8 mouse cellular contexts compared by ENCODE assay signal in genomic region chr2:155133011-155133976, GRCm38 (mm10). TPM values are rescaled to one million over a fixed set of nuclear protein-coding genes. Genes with fewer than 3 reads are reported as not detected.
DNase-seq lines count a peak whose midpoint lies in the region; ATAC-seq and TF ChIP-seq lines count a peak whose summit lies in the region.

Gene Itch, plus strand, starts transcription at chr2:155133509.

- H3K27me3 ChIP-seq in MEL (ENCODE audit: control insufficient read depth in 1 of 2, insufficient read depth in 2 of 2, low read length in 2 of 2), result no peaks in the 10 kb centered on the region
- no peaks in the 10 kb centered on the region for H3K27me3 ChIP-seq in cerebellum, adult 2 months (ENCODE audit: control insufficient read depth, insufficient read depth, low read length)
- no peaks in the 10 kb centered on the region for H3K27me3 ChIP-seq in forebrain, postnatal 0 days (ENCODE audit: insufficient read depth, low read length)
- no peaks in the 10 kb centered on the region for H3K27me3 ChIP-seq in lung, embryonic 15.5 days

- H3K4me3 ChIP-seq in MEL (ENCODE audit: control insufficient read depth in 1 of 2, insufficient read depth in 1 of 2, low read depth in 2 of 2, low read length in 2 of 2), result peak within 1 kb of the TSS; percentile 81 to 100
- peak within 1 kb of the TSS; percentile 99 for H3K4me3 ChIP-seq in cerebellum, adult 2 months (replicated peaks; ENCODE audit: insufficient read depth, low read depth, low read length)
- H3K4me3 ChIP-seq in forebrain, postnatal 0 days (ENCODE audit: low read depth, low read length), result peak within 1 kb of the TSS; percentile 83
- peak within 1 kb of the TSS; percentile 96 for H3K4me3 ChIP-seq in lung, embryonic 15.5 days

- no peak for TF ChIP-seq RAD21 in MEL (IDR thresholded peaks at IDR 0.05; ENCODE audit: low read depth, low read length)

- TF ChIP-seq CTCF in MEL (IDR thresholded peaks at IDR 0.05 in 2 of 3, conservative IDR thresholded peaks at IDR 0.05 in 1 of 3; ENCODE audit: control insufficient read depth in 1 of 3, insufficient read depth in 1 of 3, low read depth in 2 of 3, low read length in 3 of 3, poor library complexity in 1 of 3, severe bottlenecking in 1 of 3), result no peak
- no peak for TF ChIP-seq CTCF in cerebellum, adult 2 months (IDR thresholded peaks at IDR 0.05; ENCODE audit: borderline replicate concordance, insufficient read depth, low read depth, low read length)
- TF ChIP-seq CTCF in forebrain, postnatal 0 days (IDR thresholded peaks at IDR 0.05; ENCODE audit: low read depth), result no peak

- 2% methylated on average over 56 of the region's 65 CpGs for WGBS in cerebellum, adult 2 months
- WGBS in forebrain, postnatal 0 days, result 3% methylated on average over 52 of the region's 65 CpGs
- WGBS in lung, embryonic 15.5 days, result 3% methylated on average over 65 of the region's 65 CpGs

- peak; percentile 96 for DNase-seq in MEL (ENCODE audit: low read depth, low spot score)
- peak; percentile 94 to 95 for DNase-seq in cerebellum, adult 2 months
- DNase-seq in forebrain, postnatal 0 days, result peak; percentile 96
- peak; percentile 93 for DNase-seq in heart, postnatal 4 days
- DNase-seq in layer of hippocampus, adult 8-10 months (ENCODE audit: low spot score in 2 of 2), result peak; percentile 89 to 91
- DNase-seq in ovary, adult 18-20 months (ENCODE audit: low spot score), result peak; percentile 90
- peak; percentile 94 for DNase-seq in thymus, postnatal 0 days (ENCODE audit: low spot score)

- H3K4me1 ChIP-seq in MEL (ENCODE audit: control insufficient read depth in 1 of 2, insufficient read depth in 2 of 2, low read length in 2 of 2), result peaks cover 16 to 22% of the 10 kb centered on the region in 2 experiments
- peaks cover 7% of the 10 kb centered on the region for H3K4me1 ChIP-seq in cerebellum, adult 2 months (ENCODE audit: control insufficient read depth, insufficient read depth, low read length)
- H3K4me1 ChIP-seq in forebrain, postnatal 0 days (ENCODE audit: insufficient read depth), result peaks cover 19% of the 10 kb centered on the region
- peaks cover 23% of the 10 kb centered on the region for H3K4me1 ChIP-seq in lung, embryonic 15.5 days

- peak within 1 kb of the TSS; percentile 68 for H3K4me2 ChIP-seq in forebrain, postnatal 0 days (ENCODE audit: low read depth)
- peak within 1 kb of the TSS; percentile 60 for H3K4me2 ChIP-seq in lung, embryonic 15.5 days

- peak within 1 kb of the TSS; percentile 30 for H3K27ac ChIP-seq in MEL (ENCODE audit: control insufficient read depth, low read depth, low read length)
- H3K27ac ChIP-seq in cerebellum, adult 2 months (ENCODE audit: insufficient read depth, low read length), result peak within 1 kb of the TSS; percentile 95
- peak within 1 kb of the TSS; percentile 90 for H3K27ac ChIP-seq in forebrain, postnatal 0 days (ENCODE audit: low read depth, low read length)
- peak within 1 kb of the TSS; percentile 84 for H3K27ac ChIP-seq in lung, embryonic 15.5 days

- no peaks in the 10 kb centered on the region for H3K9me3 ChIP-seq in MEL (replicated peaks; ENCODE audit: insufficient read depth, low read length)
- no peaks in the 10 kb centered on the region for H3K9me3 ChIP-seq in forebrain, postnatal 0 days (ENCODE audit: low read length)
- no peaks in the 10 kb centered on the region for H3K9me3 ChIP-seq in lung, embryonic 15.5 days

- TF ChIP-seq EP300 in MEL (IDR thresholded peaks at IDR 0.05; ENCODE audit: low read depth in 1 of 2, low read length in 2 of 2), result no peak

- H3K36me3 ChIP-seq in MEL (ENCODE audit: control insufficient read depth in 1 of 2, insufficient read depth in 2 of 2, low read length in 2 of 2), result peaks cover 4 to 26% of the 10 kb centered on the region in 2 experiments; a peak in 3 of 4 replicates
- H3K36me3 ChIP-seq in forebrain, postnatal 0 days (ENCODE audit: insufficient read depth), result peaks cover 3% of the 10 kb centered on the region
- H3K36me3 ChIP-seq in lung, embryonic 15.5 days, result peaks cover 8% of the 10 kb centered on the region

- peak; percentile 99 for ATAC-seq in forebrain, postnatal 0 days
- peak; percentile 96 for ATAC-seq in lung, embryonic 15.5 days (ENCODE audit: borderline replicate concordance, extremely low read depth, low FRiP score, low TSS enrichment)

- peak within 1 kb of the TSS; percentile 88 for H3K9ac ChIP-seq in MEL (ENCODE audit: control insufficient read depth, low read depth, low read length, poor library complexity, severe bottlenecking)
- H3K9ac ChIP-seq in forebrain, postnatal 0 days, result peak within 1 kb of the TSS; percentile 80
- peak within 1 kb of the TSS; percentile 93 for H3K9ac ChIP-seq in lung, embryonic 15.5 days

- TF ChIP-seq POLR2A in MEL (IDR thresholded peaks at IDR 0.05; ENCODE audit: control insufficient read depth in 1 of 2, insufficient read depth in 1 of 2, low read depth in 1 of 2, low read length in 2 of 2, poor library complexity in 1 of 2), result peak; percentile 90 to 97
- TF ChIP-seq POLR2A in cerebellum, adult 2 months (IDR thresholded peaks at IDR 0.05; ENCODE audit: borderline replicate concordance, insufficient read depth, low read length), result peak; percentile 91

- peaks cover 18% of the 10 kb centered on the region for H3K79me2 ChIP-seq in MEL (ENCODE audit: control insufficient read depth, insufficient read depth, low read length, poor library complexity)

TF ChIP-seq in MEL, 35 proteins besides CTCF, POLR2A, EP300 and RAD21:
- TF ChIP-seq SMC3 (IDR thresholded peaks at IDR 0.05; ENCODE audit: low read depth, low read length) (no peak), ELF1 (IDR thresholded peaks at IDR 0.05; ENCODE audit: low read depth, low read length) (peak; percentile 55; the same call in 1 of the 2 replicates), ZMIZ1 (IDR thresholded peaks at IDR 0.05; ENCODE audit: low read depth, low read length) (peak; percentile 91), TBP (IDR thresholded peaks at IDR 0.05; ENCODE audit: low read depth, low read length) (peak; percentile 66; the same call in 1 of the 2 replicates), NELFE (IDR thresholded peaks at IDR 0.05; ENCODE audit: low read depth, low read length) (peak; percentile 90), HCFC1 (IDR thresholded peaks at IDR 0.05; ENCODE audit: low read depth, low read length) (peak; percentile 95), NRF1 (IDR thresholded peaks at IDR 0.05; ENCODE audit: insufficient read depth, low read depth, low read length, poor library complexity, severe bottlenecking) (peak; percentile 89), MXI1 (IDR thresholded peaks at IDR 0.05; ENCODE audit: low read depth, low read length) (peak; percentile 64), POLR2AphosphoS2 (IDR thresholded peaks at IDR 0.05; ENCODE audit: low read length) (peak; percentile 89), SIN3A (IDR thresholded peaks at IDR 0.05; ENCODE audit: low read length) (peak; percentile 81), MAX (IDR thresholded peaks at IDR 0.05; ENCODE audit: low read length) (peak; percentile 36; the same call in 1 of the 2 replicates), KAT2A (conservative IDR thresholded peaks at IDR 0.05; ENCODE audit: low read depth, low read length) (no peak; the same call in 1 of the 2 replicates), BHLHE40 (IDR thresholded peaks at IDR 0.05; ENCODE audit: borderline replicate concordance, low read depth, low read length) (no peak)

RNA-seq across cellular contexts. Expression of gene Itch, which starts in this region (rescaled TPM):
- total RNA-seq in MEL (2012; rRNA removed), result 18.1 and 18.3 TPM in 2 replicates
- polyA plus RNA-seq in MEL (2012; ENCODE audit: insufficient read depth in 1 of 2, insufficient read length in 2 of 2, low read depth in 1 of 2, low replicate concordance in 2 of 2, missing spikeins in 1 of 2), result 10 to 100 TPM; 15.2 to 53.6 TPM
- polyA plus RNA-seq in cerebellum, adult 2 months (2012; rRNA removed), result 28.9 and 30.6 TPM in 2 replicates
- 45.7 and 49.5 TPM in 2 replicates for total RNA-seq in forebrain, postnatal 0 days (2014; rRNA removed)
- 10.0 and 17.4 TPM in 2 replicates for polyA plus RNA-seq in forebrain, postnatal 0 days (2015; fragmentation: Nextera tagmentation; extraction: Ambion mirVana)
- total RNA-seq in heart, postnatal 4 days (2021), result 10 to 100 TPM; 36.5 to 38.0 TPM
- 10 to 100 TPM; 49.5 to 73.0 (median 63.1) TPM for total RNA-seq in layer of hippocampus, adult 8-10 months (2022)
- polyA plus RNA-seq in lung, embryonic 15.5 days (2015; fragmentation: Nextera tagmentation; extraction: Ambion mirVana), result 44.7 and 53.6 TPM in 2 replicates
- polyA plus RNA-seq in thymus, postnatal 0 days (2015; fragmentation: Nextera tagmentation; extraction: Ambion mirVana), result 30.8 and 36.7 TPM in 2 replicates

Comparison
In these comparisons a context has a peak if more than half of its experiments do, and no peak if none do; other contexts are left out.
1. Peak in every context shown above with its lines: DNase-seq, ATAC-seq, H3K4me3 ChIP-seq and H3K27ac ChIP-seq.
2. H3K27ac ChIP-seq: peak in every context shown above with its lines; median percentile 95 in cerebellum, adult 2 months; 90 in forebrain, postnatal 0 days; 84 in lung, embryonic 15.5 days; 30 in MEL.